Mouse (Mus musculus): ENCODE measurements at regions not wholly inside any gene's neighbourhood (a gene's known extent, or its start where the extent isn't known, plus 50 kb on each side); places are given as distances from the start of the nearest gene placed in this dataset.

DNA sequence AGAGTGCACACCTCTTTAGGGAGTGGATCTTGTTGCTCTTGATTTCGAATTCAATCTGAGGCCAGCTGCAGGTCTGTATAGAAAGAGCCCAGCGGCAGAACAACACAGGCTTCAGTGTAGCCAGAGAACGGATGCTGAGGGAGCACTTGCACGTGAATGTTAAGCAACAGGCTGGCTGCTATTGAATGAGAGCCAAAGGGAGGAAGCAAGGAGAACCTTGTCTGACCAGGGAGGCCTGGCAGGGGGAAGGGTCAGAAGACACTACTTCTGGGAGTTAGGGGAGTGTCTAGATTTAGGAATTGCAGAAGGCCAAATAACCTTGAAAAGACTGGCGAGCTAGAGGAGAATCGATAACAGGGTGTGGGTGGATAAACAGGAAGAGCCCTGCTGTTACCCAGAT lies 163.8 kb downstream of the Cdh26 start:
- ATAC-seq (ENCODE audit: insufficient number of reproducible peaks, low FRiP score, low TSS enrichment): no peak

DNA sequence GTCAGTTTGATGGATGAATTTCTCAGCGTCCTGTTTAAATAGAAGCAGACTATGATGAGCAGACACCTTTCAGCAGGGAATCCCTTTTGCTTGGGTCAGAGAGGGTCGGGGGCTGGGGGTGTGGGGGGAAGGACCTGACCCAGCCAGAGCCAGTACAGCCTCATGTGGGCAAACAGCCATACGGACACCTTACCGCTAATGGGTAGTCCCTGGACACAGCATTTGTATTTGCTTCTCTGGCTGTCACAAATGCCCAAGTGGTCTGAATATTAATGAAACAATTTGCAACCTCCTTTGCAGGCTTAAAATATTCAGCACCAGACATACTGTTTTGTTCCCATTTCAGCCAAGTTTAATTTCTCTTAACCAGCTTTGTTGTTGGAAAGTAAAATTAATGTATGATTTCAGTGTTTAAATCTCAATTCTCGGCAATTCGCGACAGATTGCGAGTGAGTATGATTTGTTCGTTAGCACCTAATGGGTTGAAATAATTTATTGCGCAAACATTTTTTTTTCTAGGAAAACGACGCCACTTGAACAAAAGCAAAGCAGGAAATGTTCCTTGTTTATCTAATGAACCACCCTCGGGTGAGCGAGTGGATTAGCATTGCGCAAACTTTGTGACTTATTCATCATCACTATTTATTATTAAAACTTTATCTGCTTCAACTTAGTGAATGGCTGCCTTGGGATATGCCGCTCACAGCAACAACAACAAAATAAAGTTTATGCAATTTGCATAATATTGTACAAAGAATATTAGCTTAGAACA lies 166.2 kb downstream of the Cdh26 start:
- no peak for ATAC-seq (ENCODE audit: insufficient number of reproducible peaks, low FRiP score, low TSS enrichment)

DNA sequence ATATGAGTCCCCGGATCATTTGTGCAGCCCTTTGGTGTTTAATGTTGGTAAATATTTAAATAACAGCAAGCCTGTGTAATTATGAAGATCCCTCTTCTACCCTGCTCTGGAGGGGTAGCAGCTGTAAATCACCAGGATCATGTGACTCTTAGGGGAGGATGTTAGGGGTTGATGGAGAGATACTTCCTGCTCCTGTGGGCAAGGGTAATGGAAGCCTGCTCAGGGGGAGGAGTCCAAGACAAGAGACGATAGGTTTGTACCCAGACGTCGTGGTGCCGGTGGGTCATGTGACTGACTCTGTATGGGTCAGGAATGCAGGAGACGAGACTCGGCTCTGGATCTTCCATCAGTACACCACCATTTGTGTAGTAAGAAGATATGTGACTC lies 166.7 kb downstream of the Cdh26 start:
- no peak for ATAC-seq (ENCODE audit: insufficient number of reproducible peaks, low FRiP score, low TSS enrichment)

DNA sequence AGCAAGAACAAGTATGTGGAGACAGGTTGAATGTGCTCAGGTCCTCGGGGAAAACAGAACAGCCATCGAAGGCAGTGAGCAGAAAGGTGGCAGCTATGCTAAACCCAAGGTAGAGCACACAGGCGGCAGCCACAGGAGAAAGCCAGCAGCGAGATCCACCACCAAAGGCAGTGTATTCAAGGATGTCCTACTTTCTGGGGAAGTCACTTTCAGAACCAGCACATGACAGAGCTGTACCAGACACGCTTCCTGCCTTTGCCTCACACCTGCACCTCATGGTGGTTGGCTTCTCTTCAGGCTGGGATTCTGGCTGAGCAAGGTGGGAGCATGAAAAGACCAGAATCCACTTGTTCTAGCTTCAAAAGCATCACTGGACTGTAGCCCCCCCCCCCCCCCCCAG lies 168.0 kb downstream of the Cdh26 start:
- no peak for ATAC-seq (ENCODE audit: insufficient number of reproducible peaks, low FRiP score, low TSS enrichment)

DNA sequence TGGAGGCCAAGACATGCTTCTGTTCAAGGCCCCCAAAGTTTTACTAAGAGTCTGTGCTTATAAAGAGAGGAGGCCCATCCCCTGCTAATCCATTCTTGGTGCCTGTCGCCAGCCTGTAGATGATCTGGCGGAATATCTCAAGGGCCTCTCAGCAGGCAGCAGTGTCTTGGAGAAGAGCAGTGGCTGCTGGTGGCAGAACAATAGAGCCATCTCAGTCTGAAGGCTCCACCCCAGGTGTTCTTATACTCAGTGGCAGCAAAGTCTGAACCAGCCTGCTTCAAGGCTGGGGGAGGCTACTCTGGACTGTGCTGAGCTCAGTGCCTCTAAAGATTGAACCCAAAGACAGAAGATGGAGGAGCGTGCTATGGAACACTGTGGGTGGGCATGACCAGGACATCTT lies 168.5 kb downstream of the Cdh26 start:
- ATAC-seq (ENCODE audit: insufficient number of reproducible peaks, low FRiP score, low TSS enrichment): no peak

DNA sequence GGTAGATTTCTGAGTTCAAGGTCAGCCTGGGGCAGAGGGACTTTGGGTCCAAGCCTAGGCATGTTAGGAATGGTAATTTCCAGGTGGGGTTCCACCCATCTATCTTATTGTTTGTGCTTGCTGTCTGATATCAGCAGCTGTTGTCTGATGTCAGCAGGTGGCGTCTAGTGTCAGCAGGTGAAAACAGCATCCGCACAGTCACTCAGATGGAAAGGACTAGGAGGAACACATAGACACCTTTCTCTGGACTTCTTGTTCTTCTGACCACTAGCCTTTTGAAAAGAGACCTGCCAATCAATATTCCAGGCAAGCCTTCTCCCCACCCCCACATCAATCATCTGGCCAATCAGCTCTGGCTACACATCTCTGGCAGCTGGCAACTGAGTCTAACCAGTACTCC lies 173.1 kb downstream of the Cdh26 start:
- no peak for ATAC-seq (ENCODE audit: insufficient number of reproducible peaks, low FRiP score, low TSS enrichment)

DNA sequence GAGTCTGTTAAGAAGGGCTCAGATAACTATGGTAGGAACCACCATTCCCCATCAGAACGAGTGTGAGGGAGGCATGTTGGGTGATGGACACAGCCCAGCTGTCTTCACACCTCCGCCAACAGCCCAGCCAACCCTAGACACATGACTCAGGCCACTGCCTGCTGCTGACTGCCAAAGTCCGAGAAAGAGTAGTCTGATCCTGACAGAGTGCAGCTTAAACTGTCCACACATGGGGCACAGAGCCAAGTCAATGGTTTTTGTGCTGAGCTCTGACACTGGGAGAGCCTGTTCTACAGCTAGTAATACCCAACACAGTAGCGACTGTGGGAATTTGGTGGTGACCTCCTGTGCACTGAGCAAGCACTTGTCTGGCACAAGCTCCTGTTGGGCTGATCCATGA lies 176.4 kb downstream of the Cdh26 start:
- ATAC-seq (ENCODE audit: insufficient number of reproducible peaks, low FRiP score, low TSS enrichment): no peak

DNA sequence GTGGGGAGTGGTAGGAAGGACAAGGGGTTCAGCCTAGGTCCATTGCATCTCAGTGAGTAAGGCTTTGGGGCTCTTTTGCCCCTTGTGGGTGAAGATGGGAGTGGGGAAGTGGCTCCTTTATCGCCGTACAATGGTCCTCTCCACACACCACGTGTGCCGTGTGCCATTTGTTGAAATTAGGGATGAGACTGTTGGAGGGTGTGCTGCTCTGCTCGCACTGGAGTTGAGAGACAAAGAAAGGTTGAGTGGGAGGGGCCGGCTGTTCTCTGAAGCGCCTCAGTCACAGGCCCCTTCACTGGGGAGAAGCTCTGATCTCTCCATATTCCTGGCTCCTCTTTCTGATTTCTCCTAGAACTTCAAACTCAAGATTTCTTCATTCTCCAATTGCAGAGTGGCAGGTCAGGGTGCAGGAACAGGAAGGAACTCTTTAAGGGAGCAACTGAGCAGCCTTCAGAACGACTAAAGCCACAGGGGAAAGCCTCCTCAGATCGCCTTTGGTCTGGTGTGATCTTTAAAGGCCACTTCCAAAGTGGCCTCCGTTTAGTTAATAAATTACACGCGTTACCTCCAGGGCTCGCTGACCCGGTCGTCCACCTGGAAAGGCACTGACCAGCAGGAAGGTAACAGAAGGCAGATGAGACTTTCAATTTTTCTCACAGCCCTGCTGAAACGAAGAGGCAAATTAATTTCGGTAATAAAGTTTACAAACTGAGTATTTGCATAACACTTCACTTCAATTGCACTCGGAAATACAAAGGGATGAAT lies 180.1 kb downstream of the Cdh26 start:
- ATAC-seq (ENCODE audit: insufficient number of reproducible peaks, low FRiP score, low TSS enrichment): no peak

DNA sequence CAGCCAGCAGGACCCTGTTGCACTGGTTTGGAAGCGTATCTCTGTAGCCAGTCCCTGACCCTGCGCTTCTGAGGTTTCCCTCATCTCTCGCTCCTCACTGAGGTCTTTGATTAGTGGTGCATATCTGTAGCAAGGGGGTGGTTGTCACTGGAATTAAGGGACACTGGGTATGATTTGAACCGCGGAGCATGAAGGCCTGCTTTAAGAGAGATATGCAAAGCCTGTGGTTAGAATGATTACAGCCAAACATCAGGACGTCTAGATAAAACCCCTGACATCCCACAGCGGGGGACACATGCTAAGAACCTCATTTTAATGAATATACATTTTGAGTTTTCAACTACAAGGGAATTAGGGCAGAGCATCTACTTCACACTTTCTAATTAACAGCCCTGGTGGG lies 184.4 kb downstream of the Cdh26 start:
- ATAC-seq (ENCODE audit: insufficient number of reproducible peaks, low FRiP score, low TSS enrichment): no peak

DNA sequence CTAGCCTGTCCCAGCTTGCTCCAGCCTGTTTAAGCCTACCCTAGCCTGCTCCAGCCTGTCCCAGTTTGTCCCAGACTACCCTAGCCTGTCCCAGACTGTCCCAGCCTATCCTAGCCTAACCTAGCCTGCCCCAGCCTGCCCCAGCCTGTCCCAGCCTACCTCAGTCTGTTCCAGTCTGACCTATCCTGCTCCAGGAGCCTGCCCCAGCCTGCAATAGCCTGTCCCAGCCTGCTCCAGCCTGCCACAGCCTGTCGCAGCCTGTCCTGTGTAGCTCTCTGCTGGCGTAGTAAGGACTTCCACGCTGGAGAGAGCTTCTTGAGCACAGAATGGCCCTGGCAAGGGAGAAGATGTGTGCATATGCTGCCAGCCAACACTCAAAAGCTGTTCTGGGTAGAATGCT lies 192.5 kb downstream of the Cdh26 start:
- ATAC-seq (ENCODE audit: insufficient number of reproducible peaks, low FRiP score, low TSS enrichment): no peak

DNA sequence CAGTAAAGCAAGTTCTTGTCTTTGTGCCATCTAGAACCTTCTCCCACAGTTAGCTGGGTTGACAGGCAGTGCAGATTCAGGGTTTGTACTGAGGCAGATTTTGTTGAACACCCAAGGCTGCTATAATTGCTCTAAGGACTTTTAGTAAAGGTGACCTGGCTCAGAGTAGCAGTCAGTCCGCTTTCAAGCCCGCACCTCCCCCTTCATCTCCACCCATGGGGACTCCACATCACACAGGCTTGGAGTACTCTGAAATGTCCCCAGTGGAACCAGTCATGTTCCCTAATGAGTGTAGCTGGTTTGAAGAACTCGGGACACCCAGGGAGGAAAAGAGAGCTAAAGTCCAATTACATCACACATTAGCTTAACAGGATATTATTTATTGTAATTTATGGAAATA lies 194.1 kb downstream of the Cdh26 start:
- no peak for ATAC-seq (ENCODE audit: insufficient number of reproducible peaks, low FRiP score, low TSS enrichment)

DNA sequence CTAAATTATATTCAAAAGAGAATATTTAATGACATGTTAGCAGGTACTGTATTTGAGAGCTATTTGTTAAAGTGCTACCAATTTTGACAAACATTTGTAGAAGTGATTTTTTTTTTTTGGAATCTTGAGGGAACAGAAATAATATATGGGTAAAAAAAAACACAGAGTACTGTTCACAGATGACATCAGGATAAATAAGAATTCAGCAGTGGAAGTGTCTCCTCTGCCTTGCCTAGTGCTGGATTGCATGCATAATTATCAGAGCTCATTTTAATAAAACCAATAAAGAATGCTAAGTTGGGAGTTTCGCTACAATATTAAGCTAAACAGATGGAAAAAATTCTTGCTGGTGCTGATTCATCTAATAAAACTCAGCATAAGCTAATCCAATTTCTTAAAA lies 194.6 kb downstream of the Cdh26 start:
- no peak for ATAC-seq (ENCODE audit: insufficient number of reproducible peaks, low FRiP score, low TSS enrichment)

DNA sequence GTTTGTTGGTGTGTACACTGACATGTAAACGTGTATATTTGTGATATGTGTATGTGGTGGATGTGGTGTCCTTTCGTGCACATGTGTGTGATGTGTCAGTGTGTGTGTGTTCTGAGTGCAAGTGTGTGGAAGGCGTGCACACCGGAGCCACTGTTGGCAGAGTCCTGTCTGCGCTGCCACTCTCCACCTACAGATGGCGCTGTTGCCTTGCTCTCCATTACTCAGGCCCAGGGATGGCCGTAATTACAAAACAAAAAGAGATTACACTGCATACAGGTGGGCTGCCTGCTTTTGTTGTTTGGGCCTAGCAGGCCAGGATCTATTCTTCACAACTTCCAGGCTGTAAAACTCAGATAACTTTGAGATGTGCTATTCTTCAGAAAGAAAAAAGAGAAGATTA lies 199.4 kb downstream of the Cdh26 start:
- no peak for ATAC-seq (ENCODE audit: insufficient number of reproducible peaks, low FRiP score, low TSS enrichment)

DNA sequence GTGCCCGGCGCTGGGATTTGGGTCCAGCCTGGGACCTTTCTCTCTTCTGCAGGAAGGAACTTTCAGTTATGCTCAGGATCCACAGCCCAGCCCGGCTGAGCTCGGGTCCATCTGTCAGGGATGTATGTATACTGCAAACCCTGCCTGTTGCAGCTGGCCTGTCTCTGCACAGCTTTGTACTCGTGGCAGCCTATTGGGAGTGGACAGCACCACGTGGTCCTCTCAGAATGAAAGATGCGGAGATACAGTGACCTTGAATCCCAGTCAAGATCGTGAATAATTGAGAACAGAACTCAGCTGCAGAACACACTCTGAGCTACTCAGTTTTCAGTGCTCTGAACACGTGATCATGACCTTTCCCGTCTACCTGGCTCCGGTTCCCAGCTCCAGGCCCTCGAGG lies 200.2 kb downstream of the Cdh26 start:
- ATAC-seq (ENCODE audit: insufficient number of reproducible peaks, low FRiP score, low TSS enrichment): no peak

DNA sequence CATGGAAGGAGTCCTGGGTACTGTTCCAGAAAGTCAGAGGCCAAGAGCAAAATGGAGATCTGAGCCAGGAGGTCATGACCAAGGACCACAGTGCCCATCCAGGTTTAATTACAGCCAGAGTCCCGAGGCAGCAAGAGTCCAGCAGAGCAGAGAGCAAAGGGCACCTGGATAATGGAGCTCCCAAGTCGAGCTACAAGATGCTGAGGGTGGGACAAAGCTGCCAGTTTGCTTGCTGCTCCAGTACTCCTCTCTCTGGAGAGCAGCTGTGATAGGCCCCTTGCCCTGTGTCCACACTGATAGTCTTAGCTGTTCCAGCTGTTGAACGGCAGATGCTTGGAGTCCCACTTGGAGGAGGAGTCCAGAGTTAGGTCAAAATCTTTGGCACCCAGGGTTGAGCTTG lies 201.0 kb downstream of the Cdh26 start:
- ATAC-seq (ENCODE audit: insufficient number of reproducible peaks, low FRiP score, low TSS enrichment): no peak

DNA sequence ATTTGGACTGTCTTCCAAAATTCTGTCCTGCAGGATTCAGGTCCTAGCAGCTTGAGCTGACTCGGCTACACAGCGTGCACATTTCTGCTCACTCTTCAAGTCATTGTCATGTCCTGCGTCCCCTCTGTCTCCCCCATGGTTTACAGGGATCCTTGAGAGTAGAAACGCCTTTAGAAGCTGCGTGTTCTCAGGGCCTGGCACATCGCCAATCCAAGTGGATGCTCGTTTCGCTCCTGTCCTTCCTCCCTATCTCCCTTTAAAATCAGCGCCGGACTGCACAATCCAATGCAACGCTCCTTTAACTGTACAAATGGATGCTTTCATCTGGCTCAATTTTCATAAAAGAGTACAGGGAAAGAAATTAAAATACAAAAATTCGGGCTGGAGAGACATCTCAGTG lies 201.6 kb downstream of the Cdh26 start:
- ATAC-seq (ENCODE audit: insufficient number of reproducible peaks, low FRiP score, low TSS enrichment): no peak

DNA sequence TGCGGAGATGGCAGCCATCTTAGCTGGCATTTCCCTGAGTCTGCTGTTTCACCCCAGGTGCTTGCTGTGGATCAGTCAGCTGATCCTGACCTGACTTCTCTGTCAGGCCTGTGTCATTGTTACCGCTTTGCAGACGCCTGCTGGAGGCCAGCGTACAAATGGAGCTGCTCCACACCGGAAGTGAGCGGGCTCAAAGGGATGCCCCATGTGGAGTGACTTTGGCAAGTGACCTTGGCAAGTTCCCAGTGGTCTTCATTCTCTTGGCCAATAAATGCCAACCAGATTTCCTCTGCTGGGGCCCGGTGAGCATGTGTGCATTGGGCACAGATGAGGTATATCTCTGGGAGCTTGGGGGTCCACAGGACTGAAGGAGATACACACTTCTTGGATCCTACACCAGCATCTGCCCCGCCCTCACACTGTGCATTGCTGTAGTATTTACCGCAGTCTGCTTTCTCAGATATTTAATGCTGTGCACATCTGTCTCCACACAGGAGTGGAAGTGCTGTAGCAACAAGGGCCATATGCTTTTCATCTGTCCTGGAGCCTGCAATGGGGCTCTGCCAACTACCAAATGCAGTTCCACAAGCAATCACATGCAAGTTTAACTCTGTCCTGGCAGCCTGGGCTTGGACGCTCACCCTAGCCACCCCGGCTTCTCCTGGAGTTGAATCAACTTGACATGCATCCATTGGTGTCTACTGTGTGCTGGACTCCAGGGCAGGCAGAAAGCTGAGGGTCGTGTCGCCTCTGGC lies 202.7 kb downstream of the Cdh26 start:
- no peak for ATAC-seq (ENCODE audit: insufficient number of reproducible peaks, low FRiP score, low TSS enrichment)

DNA sequence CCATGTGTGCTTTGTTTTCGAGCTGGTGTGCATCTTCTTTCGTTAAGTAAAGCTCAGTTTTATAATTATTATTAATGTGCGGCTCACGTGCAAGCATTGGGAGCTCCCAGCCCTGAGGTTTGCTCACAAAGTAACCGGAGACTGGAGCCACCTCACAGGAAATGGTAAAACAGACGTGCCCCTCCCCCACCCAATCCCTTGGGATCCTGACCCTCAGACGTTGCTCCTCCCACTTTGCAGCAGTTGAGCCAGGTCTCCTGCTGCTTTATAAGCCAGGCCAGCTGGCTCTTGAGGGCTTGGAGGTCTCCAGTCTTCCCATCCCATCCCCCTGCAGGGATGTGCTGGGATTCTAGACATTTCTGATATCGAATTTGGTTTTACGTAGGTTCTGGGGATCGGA lies 203.8 kb downstream of the Cdh26 start:
- ATAC-seq (ENCODE audit: insufficient number of reproducible peaks, low FRiP score, low TSS enrichment): no peak

DNA sequence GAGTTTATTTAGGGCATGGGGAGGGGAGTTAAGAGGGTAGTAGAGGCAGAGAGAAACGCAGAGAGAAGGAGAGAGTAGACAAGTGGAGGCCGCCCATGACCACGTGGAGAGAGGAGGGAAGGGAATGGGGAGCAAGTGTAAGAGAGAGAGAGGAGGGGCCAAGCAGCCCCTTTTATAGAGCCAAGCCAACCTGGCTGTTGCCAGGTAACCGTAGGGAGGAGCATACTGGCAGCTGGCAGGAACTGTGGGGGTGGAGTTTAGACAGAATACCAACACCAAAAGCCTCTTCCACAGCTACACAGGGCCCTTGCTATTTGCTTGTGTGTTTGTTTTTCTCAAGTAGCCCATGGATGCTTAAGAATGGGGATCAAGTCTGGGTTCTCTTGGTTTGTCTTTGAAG lies 205.4 kb downstream of the Cdh26 start:
- no peak for ATAC-seq (ENCODE audit: insufficient number of reproducible peaks, low FRiP score, low TSS enrichment)

DNA sequence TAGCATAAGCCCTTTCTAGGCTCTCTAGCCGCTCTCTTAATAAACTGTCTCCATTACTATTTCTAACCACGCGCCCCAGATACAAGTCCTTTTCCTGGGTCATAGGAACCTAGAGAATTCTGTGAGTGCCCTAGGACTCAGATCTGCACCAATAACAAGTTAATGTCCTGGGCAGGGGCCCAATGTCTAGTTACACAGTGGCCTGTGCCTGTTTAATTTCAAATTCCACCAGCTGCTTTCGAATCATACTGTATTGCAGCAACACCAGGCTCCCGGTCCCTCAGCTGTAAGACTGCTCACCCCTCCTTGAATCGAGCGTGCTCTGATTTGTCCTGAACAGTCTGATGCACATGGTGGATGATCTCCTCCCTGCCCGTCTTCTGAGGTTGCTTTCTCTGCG lies 206.6 kb downstream of the Cdh26 start:
- no peak for ATAC-seq (ENCODE audit: insufficient number of reproducible peaks, low FRiP score, low TSS enrichment)

Measured in cerebellum, adult (tissue).